Mouse (Mus musculus) C2C12 (cell line): ENCODE measurements at regions not wholly inside any gene's neighbourhood (a gene's known extent, or its start where the extent isn't known, plus 50 kb on each side); places are given as distances from the start of the nearest gene placed in this dataset.

Experiments used
- CEBPB ChIP-seq: IDR thresholded peaks from one replicate; pipeline ENCODE4 v1.6.1; 2011; ENCODE audit warnings: low read depth, mild to moderate bottlenecking, control low read depth, moderate library complexity
- CTCF ChIP-seq: IDR thresholded peaks from one replicate; pipeline ENCODE4 v1.5.1; 2011; ENCODE audit not compliant: control insufficient read depth, insufficient read depth, insufficient read length
- MAX ChIP-seq: IDR thresholded peaks from one replicate; pipeline ENCODE4 v1.6.1; 2011; ENCODE audit warnings: mild to moderate bottlenecking, control low read depth
- MYOD1 ChIP-seq: IDR thresholded peaks from one replicate; pipeline ENCODE4 v1.6.1; 2011; ENCODE audit warnings: low read depth; ENCODE audit not compliant: control insufficient read depth, insufficient read length
- MYOG ChIP-seq: IDR thresholded peaks from one replicate; pipeline ENCODE4 v1.6.1; 2011; ENCODE audit not compliant: control insufficient read depth, insufficient read length; ENCODE audit errors: extremely low read depth

- TF ChIP-seq CTCF = no peak
- TF ChIP-seq MAX = no peak
- no peak for TF ChIP-seq MYOG
- TF ChIP-seq MYOD1 = no peak
- TF ChIP-seq CEBPB = no peak
Observed at GRCm38 (mm10) chr13:110649870-110650497, 255.1 kb downstream of the Plk2 start.
